In the genomic region with DNA sequence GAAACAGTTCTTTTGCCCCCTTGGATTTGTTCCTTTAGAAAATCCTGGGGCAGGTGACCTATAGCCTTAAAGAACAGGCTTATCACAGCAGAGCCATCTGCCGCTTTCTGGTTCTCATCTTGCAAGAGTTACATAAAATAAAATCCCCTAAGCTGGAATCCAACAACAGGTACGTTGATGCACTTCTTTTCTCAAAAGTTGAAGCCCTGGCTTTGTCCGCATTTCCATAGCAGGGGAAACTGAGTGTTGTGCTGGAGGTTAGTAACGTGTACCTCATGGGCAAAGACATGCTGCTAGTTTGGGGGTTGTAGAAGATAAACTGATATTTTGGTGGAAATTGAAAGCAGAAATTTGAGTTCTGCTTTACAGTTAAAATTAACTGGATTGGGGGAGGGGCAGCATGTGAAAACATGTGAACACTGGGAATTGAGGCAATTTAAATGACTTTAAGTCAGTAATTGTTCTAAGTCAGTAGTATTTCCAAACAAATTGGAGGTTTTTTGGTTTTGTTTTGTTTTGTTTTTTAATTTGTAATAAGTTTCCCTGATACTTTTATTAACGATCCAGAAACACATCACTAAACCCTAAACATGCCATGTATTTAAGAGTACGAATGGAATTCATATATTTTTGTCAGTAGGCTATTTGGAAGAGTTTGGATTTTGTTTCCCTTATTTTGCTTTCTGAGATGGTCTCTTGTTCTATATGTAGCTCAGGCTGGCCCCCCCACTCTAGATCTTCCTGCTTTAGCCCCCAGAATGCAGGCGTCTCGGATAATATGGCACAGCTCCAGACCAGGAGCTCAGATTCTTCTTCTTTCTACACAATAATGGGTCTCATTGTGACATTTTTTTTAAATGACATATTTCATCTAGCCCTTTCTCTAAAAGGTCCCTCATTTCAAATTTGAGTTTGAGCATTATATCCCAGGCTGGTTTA, we compare ENCODE assay signal across 9 mouse cellular contexts. TPM values are rescaled to one million over a fixed set of nuclear protein-coding genes. Genes with fewer than 3 reads are reported as not detected.
DNase-seq lines count a peak whose midpoint lies in the region; ATAC-seq and TF ChIP-seq lines count a peak whose summit lies in the region.
"Had no signal": no experiment of that assay in that cellular context is flagged by ENCODE, and none has a peak within 500 bp of the region (broad histone marks: within the 10 kb centered on the region; RNA-seq: fewer than 3 reads in every experiment).

No protein-coding gene starts in this region.

- peak overlapping the region; percentile 49 for H3K9ac ChIP-seq in neural tube, embryonic 11.5 days (ENCODE audit: low read length)
- peak overlapping the region; percentile 61 for H3K9ac ChIP-seq in hindbrain, embryonic 14.5 days

- TF ChIP-seq POLR2A in cerebellum, adult 2 months (IDR thresholded peaks at IDR 0.05; ENCODE audit: borderline replicate concordance, insufficient read depth, low read length), result no peak; the same call in 1 of the 2 replicates
- TF ChIP-seq POLR2A in myocyte (IDR thresholded peaks at IDR 0.05; ENCODE audit: insufficient read length, low read depth), result no peak

- H3K36me3 ChIP-seq in neural tube, embryonic 11.5 days (ENCODE audit: control insufficient read depth, insufficient read depth, low read length), result peaks cover 2% of the 10 kb centered on the region; the same call in 1 of the 2 replicates
- H3K36me3 ChIP-seq in hindbrain, embryonic 14.5 days (replicated peaks; ENCODE audit: control insufficient read depth, insufficient read depth), result peaks cover 23% of the 10 kb centered on the region; the same call in 1 of the 2 replicates
- H3K36me3 ChIP-seq in myocyte (ENCODE audit: control insufficient read depth, insufficient read depth), result peaks cover 43% of the 10 kb centered on the region

- no peaks in the 10 kb centered on the region; the same call in 1 of the 2 replicates for H3K4me1 ChIP-seq in cerebellum, adult 2 months (ENCODE audit: control insufficient read depth, insufficient read depth, low read length)
- H3K4me1 ChIP-seq in neural tube, embryonic 11.5 days (ENCODE audit: control insufficient read depth, insufficient read depth, low read length), result peaks cover 17% of the 10 kb centered on the region; the same call in 1 of the 2 replicates
- peaks cover 47% of the 10 kb centered on the region for H3K4me1 ChIP-seq in hindbrain, embryonic 14.5 days (replicated peaks; ENCODE audit: control insufficient read depth, insufficient read depth, low read length)

- H3ac ChIP-seq in myocyte (ENCODE audit: control insufficient read depth, insufficient read length), result no peak overlapping the region

- H3K79me2 ChIP-seq in myocyte (ENCODE audit: control insufficient read depth, insufficient read depth), result peaks cover 82% of the 10 kb centered on the region

- peak overlapping the region; percentile 81; the same call in 1 of the 2 replicates for H3K27ac ChIP-seq in cerebellum, adult 2 months (ENCODE audit: insufficient read depth, low read length)
- no peak overlapping the region for H3K27ac ChIP-seq in neural tube, embryonic 11.5 days (ENCODE audit: low read depth, low read length)
- no peak overlapping the region for H3K27ac ChIP-seq in hindbrain, embryonic 14.5 days

- no peak for TF ChIP-seq CTCF in cerebellum, adult 2 months (IDR thresholded peaks at IDR 0.05; ENCODE audit: borderline replicate concordance, insufficient read depth, low read depth, low read length)

- no peaks in the 10 kb centered on the region for H3K27me3 ChIP-seq in cerebellum, adult 2 months (ENCODE audit: control insufficient read depth, insufficient read depth, low read length)
- no peaks in the 10 kb centered on the region for H3K27me3 ChIP-seq in neural tube, embryonic 11.5 days (ENCODE audit: control insufficient read depth, insufficient read depth, low read length)
- H3K27me3 ChIP-seq in hindbrain, embryonic 14.5 days (ENCODE audit: control insufficient read depth, insufficient read depth, low read length), result no peaks in the 10 kb centered on the region
- H3K27me3 ChIP-seq in myocyte (ENCODE audit: control insufficient read depth, insufficient read depth, insufficient read length), result no peaks in the 10 kb centered on the region
- H3K27me3 ChIP-seq: Patski had no signal

- WGBS in cerebellum, adult 2 months, result 4% methylated on average over 8 of the region's 8 CpGs
- 63% methylated on average over 8 of the region's 8 CpGs for WGBS in neural tube, embryonic 11.5 days
- 33% methylated on average over 8 of the region's 8 CpGs for WGBS in hindbrain, embryonic 14.5 days

- H3K9me3 ChIP-seq in neural tube, embryonic 11.5 days (ENCODE audit: control insufficient read depth, low read length), result no peaks in the 10 kb centered on the region
- H3K9me3 ChIP-seq in hindbrain, embryonic 14.5 days (ENCODE audit: control insufficient read depth, low read length), result no peaks in the 10 kb centered on the region

- H3K4me3 ChIP-seq in cerebellum, adult 2 months (replicated peaks; ENCODE audit: insufficient read depth, low read depth, low read length), result peak overlapping the region; percentile 100
- H3K4me3 ChIP-seq in neural tube, embryonic 11.5 days (ENCODE audit: low read depth, low read length), result peak overlapping the region; percentile 44
- peak overlapping the region; percentile 96 for H3K4me3 ChIP-seq in hindbrain, embryonic 14.5 days (replicated peaks; ENCODE audit: low read length)
- peak overlapping the region; percentile 99 for H3K4me3 ChIP-seq in myocyte

- ATAC-seq in neural tube, embryonic 11.5 days (ENCODE audit: insufficient read depth, low FRiP score, low TSS enrichment), result no peak
- no peak for ATAC-seq in hindbrain, embryonic 14.5 days (ENCODE audit: low FRiP score)
- ATAC-seq: Patski had no signal

- peak; percentile 42 to 47 for DNase-seq in cerebellum, adult 2 months
- DNase-seq in cerebellum, postnatal 36 days, result no peak
- no peak for DNase-seq in neural tube, embryonic 11.5 days (ENCODE audit: low spot score)
- no peak for DNase-seq in neural tube, embryonic 10.5 days (ENCODE audit: extremely low spot score, low spot score)
- no peak for DNase-seq in hindbrain, embryonic 14.5 days (ENCODE audit: low spot score)
- no peak for DNase-seq in kidney, adult 9 months
- no peak for DNase-seq in gastrocnemius, postnatal 4 days (ENCODE audit: low spot score in 2 of 2)

- peak overlapping the region; percentile 55 for H3K4me2 ChIP-seq in neural tube, embryonic 11.5 days (ENCODE audit: low read depth)
- peak overlapping the region; percentile 96 for H3K4me2 ChIP-seq in hindbrain, embryonic 14.5 days (replicated peaks)
- H3K4me2 ChIP-seq in myocyte (ENCODE audit: low read depth), result peak overlapping the region; percentile 90

TF ChIP-seq in myocyte, 11 proteins besides CTCF, POLR2A, EP300 and RAD21:
- TF ChIP-seq POLR2AphosphoS2 (IDR thresholded peaks at IDR 0.05; ENCODE audit: insufficient read length, low read depth), result peak; percentile 24
- no peak for TF ChIP-seq TCF3 (IDR thresholded peaks at IDR 0.05; ENCODE audit: insufficient read length, low read depth)
TF ChIP-seq in myocyte: peak in this region for 1.

RNA-seq across cellular contexts. Expression of a gene that starts 3.4 kb away (rescaled TPM):
- polyA plus RNA-seq in cerebellum, adult 2 months (2012; rRNA removed), result 72.7 and 87.6 TPM in 2 replicates
- polyA plus RNA-seq in neural tube, embryonic 11.5 days (2014; fragmentation: Nextera tagmentation; extraction: Ambion mirVana), result 63.0 and 69.3 TPM in 2 replicates
- 54.5 and 54.7 TPM in 2 replicates for polyA plus RNA-seq in hindbrain, embryonic 14.5 days (2014; fragmentation: Nextera tagmentation; extraction: Ambion mirVana)
- polyA plus RNA-seq in myocyte (2012; fragmentation: generic; extraction: Trizol), result 49.9 TPM
- 10 to 100 TPM; 65.8 to 67.8 TPM for total RNA-seq in gastrocnemius, postnatal 4 days (2021)

Comparison
In these comparisons a context has a peak if more than half of its experiments do, and no peak if none do; other contexts are left out.
1. DNase-seq: peak in cerebellum, adult 2 months (2 of 2); none in cerebellum, postnatal 36 days (0 of 2), neural tube, embryonic 11.5 days (single experiment), neural tube, embryonic 10.5 days (single experiment), hindbrain, embryonic 14.5 days (single experiment), kidney, adult 9 months (single experiment) and gastrocnemius, postnatal 4 days (0 of 2).
2. H3K4me3 ChIP-seq: peak in every context shown above with its lines; median percentile 100 in cerebellum, adult 2 months; 99 in myocyte; 96 in hindbrain, embryonic 14.5 days; 44 in neural tube, embryonic 11.5 days.
3. Peak in every context shown above with its lines, with median percentiles within 50 percentile points of each other: H3K4me2 ChIP-seq.